Mouse (Mus musculus) kidney, postnatal 0 days (tissue): ENCODE data around the gene Atxn7l1. TPM values are rescaled to one million over a fixed set of nuclear protein-coding genes. Genes with fewer than 3 reads are reported as not detected.

Source experiments
- ATAC-seq: fragments of 200-750 bp; cut with Nextera tagmentation; replicated peaks from 2 replicates; pipeline ENCODE4 v1.8.0; 2017; ENCODE audit warnings: low read depth, moderate number of reproducible peaks, moderate TSS enrichment, moderate library complexity; ENCODE audit not compliant: low FRiP score
- DNase-seq: peaks from one replicate; pipeline ENCODE4 v3.0.0-alpha.2; 2016; ENCODE audit warnings: low spot score
- H3K27ac ChIP-seq: fragments of 300-500 bp; sonication (generic); 2 replicates; pipeline ENCODE4 v1.5.1; 2014; ENCODE audit warnings: mild to moderate bottlenecking
- H3K27me3 ChIP-seq: fragments of 300-500 bp; sonication (generic); 2 replicates; pipeline ENCODE4 v1.6.1; 2014; ENCODE audit warnings: low read length, mixed read lengths; ENCODE audit not compliant: insufficient read depth
- H3K36me3 ChIP-seq: fragments of 300-500 bp; sonication (generic); 2 replicates; pipeline ENCODE4 v1.6.1; 2014; ENCODE audit warnings: low read length, mixed read lengths; ENCODE audit not compliant: insufficient read depth
- H3K4me1 ChIP-seq: fragments of 300-500 bp; sonication (generic); replicated peaks from 2 replicates; pipeline ENCODE4 v1.6.1; 2014; ENCODE audit warnings: antibody characterized with exemption, low read length, mixed read lengths; ENCODE audit not compliant: insufficient read depth
- H3K4me2 ChIP-seq: fragments of 300-500 bp; sonication (generic); 2 replicates; pipeline ENCODE4 v1.6.1; 2014; ENCODE audit warnings: mild to moderate bottlenecking, low read length, moderate library complexity, mixed read lengths
- H3K4me3 ChIP-seq: fragments of 300-500 bp; sonication (generic); replicated peaks from 2 replicates; pipeline ENCODE4 v1.5.1; 2014; ENCODE audit warnings: low read depth, low read length
- H3K9ac ChIP-seq: fragments of 300-500 bp; sonication (generic); 2 replicates; pipeline ENCODE4 v1.6.1; 2014; ENCODE audit warnings: low read depth, low read length
- H3K9me3 ChIP-seq: fragments of 300-500 bp; sonication (generic); replicated peaks from 2 replicates; pipeline ENCODE4 v1.6.1; 2016; ENCODE audit warnings: low read length, inconsistent platforms, mixed read lengths
- CTCF ChIP-seq: IDR thresholded peaks from 2 replicates; pipeline ENCODE4 v1.5.1; 2016; ENCODE audit warnings: antibody characterized with exemption, low read depth, mild to moderate bottlenecking, moderate library complexity
- WGBS: fragments of 180-500 bp; shearing (Covaris S2); extraction: QIAGEN DNeasy Blood & Tissue Kit; methylation state at CpG from one replicate; pipeline ENCODE4 v1.1.7; 2014; 5-methylcytosine and 5-hydroxymethylcytosine counted together
- polyA plus RNA-seq: library from polyadenylated mRNA; unstranded; fragments of >200 nt; fragmentation: Nextera tagmentation; extraction: Ambion mirVana; gene quantifications from 2 replicates; pipeline ENCODE4 v1.2.1, GENCODE M21; 2015

The Atxn7l1 gene
- polyA plus RNA-seq, 1 experiment from 2014 or later, result 9.3 TPM

GRCm38 (mm10) chr12:33252621-33253020 is 105.1 kb downstream of the Atxn7l1 start:
- no peaks in the 10 kb centered on the region for H3K4me1 ChIP-seq
- no peak for TF ChIP-seq CTCF
- WGBS, result 90% methylated on average over 6 of the region's 6 CpGs
- no peak overlapping the region for H3K4me3 ChIP-seq
- H3K36me3 ChIP-seq, result 0 out of 2 replicates have a peak, but pooled peaks cover 4% of the 10 kb centered on the region
- H3K9me3 ChIP-seq, result no peaks in the 10 kb centered on the region
- ATAC-seq (no peak), DNase-seq (no peak)
- no peak overlapping the region for H3K9ac ChIP-seq
- no peak overlapping the region for H3K4me2 ChIP-seq
- H3K27ac ChIP-seq, result no peak overlapping the region
- no peaks in the 10 kb centered on the region for H3K27me3 ChIP-seq

- Histone ChIP-seq H3K4me3 (no peak overlapping the region), H3K4me2 (no peak overlapping the region), H3K36me3 (0 out of 2 replicates have a peak, but pooled peaks cover 4% of the 10 kb centered on the region), H3K27ac (no peak overlapping the region), H3K9me3 (no peaks in the 10 kb centered on the region), H3K9ac (no peak overlapping the region), H3K27me3 (no peaks in the 10 kb centered on the region), H3K4me1 (no peaks in the 10 kb centered on the region)
- no peak for ATAC-seq
- TF ChIP-seq CTCF, result no peak
- DNase-seq, result no peak
- WGBS, result 69% methylated on average over 9 of the region's 9 CpGs
These were observed 105.7 kb downstream of the Atxn7l1 start for GRCm38 (mm10) chr12:33253206-33253605.

GRCm38 (mm10) chr12:33255256-33255655 is 107.8 kb downstream of the Atxn7l1 start:
- no peak overlapping the region for H3K4me2 ChIP-seq
- H3K27me3 ChIP-seq, result no peaks in the 10 kb centered on the region
- H3K9me3 ChIP-seq, result no peaks in the 10 kb centered on the region
- H3K36me3 ChIP-seq, result 0 out of 2 replicates have a peak, but pooled peaks cover 2% of the 10 kb centered on the region
- no peak overlapping the region for H3K9ac ChIP-seq
- no peak for DNase-seq
- H3K27ac ChIP-seq, result no peak overlapping the region
- H3K4me3 ChIP-seq, result no peak overlapping the region
- TF ChIP-seq CTCF, result no peak
- ATAC-seq, result no peak
- 83% methylated on average over 2 of the region's 2 CpGs for WGBS
- H3K4me1 ChIP-seq, result no peaks in the 10 kb centered on the region

GRCm38 (mm10) chr12:33256426-33256825 is 108.9 kb downstream of the Atxn7l1 start:
- no peak for ATAC-seq
- Histone ChIP-seq H3K27me3 (no peaks in the 10 kb centered on the region), H3K9ac (no peak overlapping the region), H3K4me3 (no peak overlapping the region), H3K36me3 (no peaks in the 10 kb centered on the region), H3K4me2 (no peak overlapping the region), H3K4me1 (no peaks in the 10 kb centered on the region), H3K27ac (no peak overlapping the region), H3K9me3 (no peaks in the 10 kb centered on the region)
- 90% methylated on average over 6 of the region's 6 CpGs for WGBS
- no peak for DNase-seq
- no peak for TF ChIP-seq CTCF

GRCm38 (mm10) chr12:33258995-33259529 is 111.6 kb downstream of the Atxn7l1 start:
- WGBS, result 84% methylated on average over 5 of the region's 5 CpGs
- H3K9ac ChIP-seq, result no peak overlapping the region
- no peak for TF ChIP-seq CTCF
- ATAC-seq (no peak), DNase-seq (no peak)
- no peaks in the 10 kb centered on the region for H3K4me1 ChIP-seq
- H3K4me2 ChIP-seq, result no peak overlapping the region
- no peak overlapping the region for H3K4me3 ChIP-seq
- H3K27me3 ChIP-seq, result no peaks in the 10 kb centered on the region
- H3K36me3 ChIP-seq, result no peaks in the 10 kb centered on the region
- H3K27ac ChIP-seq, result no peak overlapping the region
- H3K9me3 ChIP-seq, result no peaks in the 10 kb centered on the region

- Histone ChIP-seq H3K27me3 (no peaks in the 10 kb centered on the region), H3K9ac (no peak overlapping the region), H3K9me3 (no peaks in the 10 kb centered on the region), H3K36me3 (no peaks in the 10 kb centered on the region), H3K4me1 (no peaks in the 10 kb centered on the region), H3K27ac (no peak overlapping the region), H3K4me3 (no peak overlapping the region), H3K4me2 (no peak overlapping the region)
- no peak for TF ChIP-seq CTCF
- no peak for DNase-seq
- ATAC-seq, result no peak
- 68% methylated on average over 7 of the region's 7 CpGs for WGBS
These were observed 113.1 kb downstream of the Atxn7l1 start for GRCm38 (mm10) chr12:33260575-33260974.

GRCm38 (mm10) chr12:33265877-33266276 is 118.4 kb downstream of the Atxn7l1 start:
- whole genome bisulfite sequencing, result 88% methylated on average over 11 of the region's 11 CpGs
- ATAC-seq (no peak), DNase-seq (no peak)
- H3K27ac ChIP-seq, result no peak overlapping the region
- H3K4me1 ChIP-seq, result 0 out of 2 replicates have a peak, but pooled peaks cover 3% of the 10 kb centered on the region
- TF ChIP-seq CTCF, result no peak
- no peaks in the 10 kb centered on the region for H3K36me3 ChIP-seq
- no peak overlapping the region for H3K4me3 ChIP-seq
- no peaks in the 10 kb centered on the region for H3K27me3 ChIP-seq
- H3K9ac ChIP-seq, result no peak overlapping the region
- no peak overlapping the region for H3K4me2 ChIP-seq
- no peaks in the 10 kb centered on the region for H3K9me3 ChIP-seq
